Mouse (Mus musculus): ENCODE measurements around the gene Gm973. TPM values are rescaled to one million over a fixed set of nuclear protein-coding genes. Genes with fewer than 3 reads are reported as not detected.

The Gm973 gene
- polyA plus RNA-seq, 1 experiment from 2014 or later = 0.72 TPM

- H3K9ac ChIP-seq (ENCODE audit: low read depth, low read length) = no peak overlapping the region
- no peak overlapping the region for H3K4me2 ChIP-seq (replicated peaks; ENCODE audit: low read depth)
- no peak overlapping the region for H3K27ac ChIP-seq (ENCODE audit: low read depth, low read length)
- H3K9me3 ChIP-seq (ENCODE audit: control insufficient read depth) = no peaks in the 10 kb centered on the region
- no peak overlapping the region for H3K4me3 ChIP-seq (ENCODE audit: low read depth, low read length)
- H3K36me3 ChIP-seq (ENCODE audit: control insufficient read depth, insufficient read depth) = no peaks in the 10 kb centered on the region
- 72% methylated on average over 2 of the region's 2 CpGs for WGBS
- no peak for ATAC-seq
- no peaks in the 10 kb centered on the region for H3K27me3 ChIP-seq (replicated peaks; ENCODE audit: control insufficient read depth, insufficient read depth, low read length)
- no peaks in the 10 kb centered on the region for H3K4me1 ChIP-seq (replicated peaks; ENCODE audit: control insufficient read depth, insufficient read depth, low read length)
- TF ChIP-seq CTCF (IDR thresholded peaks at IDR 0.05; ENCODE audit: low read depth) = no peak
Observed at GRCm38 (mm10) chr1:59502355-59502754, 13.7 kb upstream of the Gm973 start.

- peak; percentile 5; the same call in 1 of the 2 replicates for TF ChIP-seq CTCF (IDR thresholded peaks at IDR 0.05; ENCODE audit: low read depth)
- ATAC-seq = no peak
Observed at GRCm38 (mm10) chr1:59503659-59504301, 12.3 kb upstream of the Gm973 start.

GRCm38 (mm10) chr1:59504302-59504700 is 11.8 kb upstream of the Gm973 start:
- TF ChIP-seq CTCF (IDR thresholded peaks at IDR 0.05; ENCODE audit: low read depth) = no peak
- H3K27me3 ChIP-seq (replicated peaks; ENCODE audit: control insufficient read depth, insufficient read depth, low read length) = no peaks in the 10 kb centered on the region
- whole genome bisulfite sequencing = 77% methylated on average over 2 of the region's 2 CpGs
- no peak overlapping the region for H3K27ac ChIP-seq (ENCODE audit: low read depth, low read length)
- no peak overlapping the region for H3K4me3 ChIP-seq (ENCODE audit: low read depth, low read length)
- H3K4me1 ChIP-seq (replicated peaks; ENCODE audit: control insufficient read depth, insufficient read depth, low read length) = no peaks in the 10 kb centered on the region
- H3K9ac ChIP-seq (ENCODE audit: low read depth, low read length) = no peak overlapping the region
- no peak for ATAC-seq
- H3K9me3 ChIP-seq (ENCODE audit: control insufficient read depth) = no peaks in the 10 kb centered on the region
- no peak overlapping the region for H3K4me2 ChIP-seq (replicated peaks; ENCODE audit: low read depth)
- H3K36me3 ChIP-seq (ENCODE audit: control insufficient read depth, insufficient read depth) = no peaks in the 10 kb centered on the region

More at GRCm38 (mm10) chr1:59503659-59504301, 12.3 kb upstream of the Gm973 start:
- Histone ChIP-seq H3K27me3 (replicated peaks; ENCODE audit: control insufficient read depth, insufficient read depth, low read length) (no peaks in the 10 kb centered on the region), H3K4me2 (replicated peaks; ENCODE audit: low read depth) (no peak overlapping the region), H3K9me3 (ENCODE audit: control insufficient read depth) (no peaks in the 10 kb centered on the region), H3K27ac (ENCODE audit: low read depth, low read length) (no peak overlapping the region), H3K9ac (ENCODE audit: low read depth, low read length) (no peak overlapping the region), H3K4me3 (ENCODE audit: low read depth, low read length) (no peak overlapping the region), H3K36me3 (ENCODE audit: control insufficient read depth, insufficient read depth) (no peaks in the 10 kb centered on the region), H3K4me1 (replicated peaks; ENCODE audit: control insufficient read depth, insufficient read depth, low read length) (no peaks in the 10 kb centered on the region)
- WGBS = 44% methylated on average over 7 of the region's 7 CpGs

GRCm38 (mm10) chr1:59508463-59509139 is 7.5 kb upstream of the Gm973 start:
- no peaks in the 10 kb centered on the region for H3K4me1 ChIP-seq (replicated peaks; ENCODE audit: control insufficient read depth, insufficient read depth, low read length)
- 65% methylated on average over 17 of the region's 17 CpGs for WGBS
- no peaks in the 10 kb centered on the region for H3K36me3 ChIP-seq (ENCODE audit: control insufficient read depth, insufficient read depth)
- H3K4me2 ChIP-seq (replicated peaks; ENCODE audit: low read depth) = no peak overlapping the region
- no peak overlapping the region for H3K27ac ChIP-seq (ENCODE audit: low read depth, low read length)
- no peak for ATAC-seq
- no peak overlapping the region for H3K9ac ChIP-seq (ENCODE audit: low read depth, low read length)
- TF ChIP-seq CTCF (IDR thresholded peaks at IDR 0.05; ENCODE audit: low read depth) = no peak
- no peaks in the 10 kb centered on the region for H3K27me3 ChIP-seq (replicated peaks; ENCODE audit: control insufficient read depth, insufficient read depth, low read length)
- no peaks in the 10 kb centered on the region for H3K9me3 ChIP-seq (ENCODE audit: control insufficient read depth)
- no peak overlapping the region for H3K4me3 ChIP-seq (ENCODE audit: low read depth, low read length)

GRCm38 (mm10) chr1:59511566-59512270 is 4.3 kb upstream of the Gm973 start:
- Histone ChIP-seq H3K4me1 (replicated peaks; ENCODE audit: control insufficient read depth, insufficient read depth, low read length) (no peaks in the 10 kb centered on the region), H3K4me2 (replicated peaks; ENCODE audit: low read depth) (no peak overlapping the region), H3K4me3 (ENCODE audit: low read depth, low read length) (no peak overlapping the region), H3K27ac (ENCODE audit: low read depth, low read length) (no peak overlapping the region), H3K36me3 (ENCODE audit: control insufficient read depth, insufficient read depth) (no peaks in the 10 kb centered on the region), H3K9ac (ENCODE audit: low read depth, low read length) (no peak overlapping the region), H3K9me3 (ENCODE audit: control insufficient read depth) (no peaks in the 10 kb centered on the region), H3K27me3 (replicated peaks; ENCODE audit: control insufficient read depth, insufficient read depth, low read length) (no peaks in the 10 kb centered on the region)
- no peak for TF ChIP-seq CTCF (IDR thresholded peaks at IDR 0.05; ENCODE audit: low read depth)
- 79% methylated on average over 9 of the region's 9 CpGs for WGBS
- ATAC-seq = no peak

GRCm38 (mm10) chr1:59520226-59520837 is 4.3 kb downstream of the Gm973 start:
- no peak overlapping the region for H3K27ac ChIP-seq (ENCODE audit: low read depth, low read length)
- H3K9ac ChIP-seq (ENCODE audit: low read depth, low read length) = no peak overlapping the region
- WGBS = 18% methylated on average over 11 of the region's 11 CpGs

More at GRCm38 (mm10) chr1:59520226-59520837, 4.3 kb downstream of the Gm973 start:
- Histone ChIP-seq H3K36me3 (ENCODE audit: control insufficient read depth, insufficient read depth) (no peaks in the 10 kb centered on the region), H3K4me1 (replicated peaks; ENCODE audit: control insufficient read depth, insufficient read depth, low read length) (peaks cover 9% of the 10 kb centered on the region), H3K4me3 (ENCODE audit: low read depth, low read length) (no peak overlapping the region), H3K9me3 (ENCODE audit: control insufficient read depth) (no peaks in the 10 kb centered on the region), H3K4me2 (replicated peaks; ENCODE audit: low read depth) (0 out of 2 replicates have a peak overlapping the region, but pooled peaks have one; percentile 4), H3K27me3 (replicated peaks; ENCODE audit: control insufficient read depth, insufficient read depth, low read length) (no peaks in the 10 kb centered on the region)
- ATAC-seq = peak; percentile 65
- 0 out of 2 replicates have a peak, but pooled peaks have one; percentile 7 for TF ChIP-seq CTCF (IDR thresholded peaks at IDR 0.05; ENCODE audit: low read depth)

Measured in intestine, postnatal 0 days (tissue).